Mouse (Mus musculus) regulatory T cell (primary cell): ENCODE measurements around the gene Tenm4.

Experiments used
- in situ Hi-C: fragments of 300-600 bp; cut with MboI, MseI; formaldehyde crosslinking; loops from one replicate; pipeline ENCODE4 v1.15.1; 2025; ENCODE audit warnings: high pct_unique_total_duplicates

The Tenm4 gene

GRCm38 (mm10) chr7:96470821-96471220 lies 299.8 kb downstream of the Tenm4 start:
- in situ Hi-C loops: no loop called here

GRCm38 (mm10) chr7:96474560-96475089 lies 303.6 kb downstream of the Tenm4 start:
- in situ Hi-C loops: no loop called here

DNA sequence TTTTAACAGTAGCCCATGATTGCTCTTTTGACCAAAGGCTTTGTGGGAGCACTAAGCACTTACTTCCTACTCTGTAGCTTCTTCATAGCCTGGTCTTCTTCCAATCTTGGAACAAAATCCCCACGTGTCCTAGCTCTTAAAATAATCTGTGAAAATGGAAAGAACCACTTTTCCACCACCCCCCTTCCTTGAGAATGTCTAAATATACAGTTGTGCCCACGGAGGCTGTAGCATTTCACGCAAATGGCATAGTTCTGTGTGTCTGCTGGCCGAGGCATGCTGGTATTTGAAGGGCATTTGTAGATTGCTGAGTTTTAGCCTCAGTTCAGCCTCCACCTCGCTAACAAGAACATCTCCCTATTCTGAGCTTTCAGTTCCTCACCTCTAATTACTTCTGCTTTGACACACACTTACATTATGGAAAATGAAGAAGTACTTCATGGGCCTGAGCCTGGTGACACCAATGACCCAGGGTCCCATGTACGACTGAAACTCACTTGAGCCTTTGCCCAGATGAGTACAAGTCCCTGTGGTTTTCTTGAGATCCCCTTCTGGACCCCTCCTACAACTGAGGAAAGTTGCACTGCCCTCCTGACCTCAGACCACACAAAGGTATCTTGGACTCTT lies 306.1 kb downstream of the Tenm4 start:
- in situ Hi-C loops: no loop called here

DNA sequence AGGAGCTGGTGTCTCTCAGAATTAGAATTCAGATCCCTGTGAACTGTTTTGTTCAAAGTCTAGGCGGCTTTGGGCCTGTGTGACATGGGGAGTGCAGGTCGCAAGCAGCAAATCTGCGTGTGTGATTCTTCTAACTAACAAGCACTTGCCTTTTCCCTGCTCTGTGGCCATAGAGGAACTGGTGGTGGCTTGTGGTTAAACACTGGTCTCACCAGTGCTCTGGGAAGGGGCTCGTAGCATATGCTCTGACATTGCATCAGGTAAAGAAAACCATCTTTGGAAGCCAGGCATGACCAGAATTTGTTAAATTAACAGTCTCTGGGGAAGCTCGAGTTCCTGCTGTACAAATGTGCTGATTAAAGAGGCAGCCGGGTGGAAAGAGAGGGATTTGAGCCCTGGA lies 308.1 kb downstream of the Tenm4 start:
- in situ Hi-C loops: no loop called here

DNA sequence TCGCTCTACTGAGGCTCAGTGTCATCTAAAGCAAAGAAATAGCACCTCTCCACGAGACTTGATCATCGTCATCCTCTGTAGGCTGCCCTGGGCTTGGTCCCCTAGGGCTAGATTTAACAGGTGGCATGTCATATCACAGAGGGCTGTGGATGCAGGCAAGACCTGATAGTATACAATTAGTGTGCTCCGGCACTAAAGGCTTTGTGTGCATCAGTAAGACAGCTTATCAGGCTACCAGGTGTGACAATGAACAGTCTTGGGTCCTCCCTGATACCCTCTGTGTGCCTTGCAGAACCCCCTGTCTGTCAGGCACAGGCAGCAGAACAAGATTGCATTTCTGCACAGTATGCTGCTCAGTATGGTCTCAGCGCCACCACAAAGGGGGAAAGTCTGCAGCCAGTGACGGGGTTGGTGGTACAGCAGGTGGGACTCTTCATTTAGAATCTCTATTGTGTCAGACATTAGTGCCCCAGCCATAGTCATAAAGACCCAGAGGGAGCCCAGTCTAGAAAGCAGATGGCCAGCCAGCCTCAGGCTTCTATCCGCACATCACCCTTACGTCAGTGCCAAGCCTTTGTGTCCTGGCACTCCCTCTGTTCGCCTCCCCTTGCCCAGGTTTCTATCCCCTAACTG lies 309.4 kb downstream of the Tenm4 start:
- in situ Hi-C loops: no loop called here

DNA sequence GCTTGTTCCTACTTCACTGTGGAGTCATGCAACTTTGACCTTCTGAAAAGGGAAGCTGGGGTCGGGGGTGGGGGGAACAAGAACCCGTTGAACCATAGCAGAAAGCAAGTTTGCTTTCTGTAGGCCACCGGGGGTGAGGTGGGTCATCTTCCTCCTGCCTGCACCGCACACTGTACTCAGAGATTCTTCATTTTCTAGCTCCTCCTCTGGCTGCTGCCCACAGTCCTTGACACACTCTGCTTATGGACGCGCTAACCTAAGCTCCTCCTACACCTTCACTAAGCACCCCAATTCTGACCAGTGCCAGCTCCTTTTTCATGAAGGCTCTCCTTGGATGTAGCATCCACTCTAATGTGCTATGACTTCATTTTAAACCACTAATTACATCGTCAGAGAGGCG lies 311.9 kb downstream of the Tenm4 start:
- in situ Hi-C loops: no loop called here

- in situ Hi-C loops: no loop called here
Measured at GRCm38 (mm10) chr7:96484006-96484581, 313.0 kb downstream of the Tenm4 start.

GRCm38 (mm10) chr7:96489348-96490076 lies 318.5 kb downstream of the Tenm4 start:
- in situ Hi-C loops: no loop called here

DNA sequence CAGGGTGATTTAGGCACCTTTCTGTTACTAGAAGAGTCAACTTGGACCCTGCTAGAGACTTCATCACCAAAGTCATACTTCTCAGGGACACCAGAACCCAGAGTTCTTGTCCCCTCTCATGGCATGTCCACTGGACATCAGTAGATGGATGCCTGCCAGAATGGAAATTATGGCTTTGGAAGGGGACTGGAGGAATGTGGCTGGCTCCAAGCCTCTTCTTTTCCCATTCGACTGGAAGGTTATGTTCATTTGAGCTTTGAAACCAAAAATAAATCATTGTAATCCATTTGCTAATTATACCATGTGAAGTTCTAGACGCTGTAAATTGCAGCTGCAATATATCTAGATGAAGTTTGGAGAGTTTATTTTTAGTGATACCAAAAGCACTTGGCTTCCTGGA lies 320.9 kb downstream of the Tenm4 start:
- in situ Hi-C loops: no loop called here

DNA sequence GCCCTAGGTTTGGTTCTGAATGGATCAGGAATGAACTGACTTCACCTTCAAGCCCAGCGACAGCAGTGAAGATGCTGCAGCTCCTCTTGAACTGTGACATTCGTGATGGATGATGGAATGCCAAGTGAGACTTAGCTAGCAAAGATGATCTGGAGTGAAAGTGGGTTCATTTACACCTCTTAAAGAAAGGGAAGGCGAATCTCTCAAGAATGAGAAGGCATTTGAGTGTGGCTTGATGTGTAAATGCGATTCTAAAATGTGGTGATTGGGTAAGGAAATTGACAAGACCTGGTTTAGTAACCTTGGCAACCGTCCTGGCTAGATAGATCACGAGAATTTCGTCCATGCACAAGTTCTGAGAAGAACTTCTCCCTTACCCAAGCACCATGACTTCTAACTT lies 321.6 kb downstream of the Tenm4 start:
- in situ Hi-C loops: no loop called here

DNA sequence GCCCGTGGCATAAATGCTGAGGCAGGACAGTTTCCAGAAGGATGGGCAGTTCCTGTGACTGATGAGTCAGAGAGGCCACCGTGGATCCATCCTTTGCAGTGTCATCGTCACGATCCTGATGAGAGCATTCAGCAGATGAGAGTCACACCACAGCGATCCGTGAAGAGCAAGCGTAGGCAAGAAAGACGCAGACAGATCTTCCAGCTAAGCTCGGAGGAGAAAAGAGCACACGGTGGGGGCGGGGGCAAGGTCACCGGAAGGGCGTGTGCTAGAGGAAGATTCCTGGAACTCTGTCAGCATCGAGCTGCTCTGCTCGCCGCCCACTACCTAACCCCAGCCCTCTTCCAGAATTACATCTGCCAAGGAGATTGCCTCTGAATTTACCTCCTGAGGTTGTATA lies 323.0 kb downstream of the Tenm4 start:
- in situ Hi-C loops: no loop called here

GRCm38 (mm10) chr7:96500108-96500507 lies 329.1 kb downstream of the Tenm4 start:
- in situ Hi-C loops: no loop called here

DNA sequence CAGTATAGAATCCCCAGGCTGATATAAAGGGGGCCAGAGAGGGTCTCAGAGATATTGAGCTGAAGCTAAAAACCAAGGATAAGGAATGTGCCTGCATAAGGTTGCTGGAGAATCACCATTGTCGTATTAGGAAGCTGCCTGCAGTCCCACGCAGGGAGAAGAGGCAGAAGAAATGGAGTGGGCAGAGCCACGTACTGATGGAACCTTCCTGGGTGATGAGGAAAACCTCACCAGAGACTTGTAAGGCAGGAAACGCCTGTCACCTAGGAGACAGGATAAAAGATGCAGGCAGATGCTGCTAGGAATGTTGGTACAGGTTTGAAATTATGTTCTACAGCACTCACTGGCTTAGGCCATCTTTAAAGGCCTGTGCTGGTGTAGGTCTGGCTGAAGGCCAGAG lies 329.8 kb downstream of the Tenm4 start:
- in situ Hi-C loops: no loop called here

- in situ Hi-C loops: no loop called here
Measured at GRCm38 (mm10) chr7:96502321-96502973, 331.4 kb downstream of the Tenm4 start.

DNA sequence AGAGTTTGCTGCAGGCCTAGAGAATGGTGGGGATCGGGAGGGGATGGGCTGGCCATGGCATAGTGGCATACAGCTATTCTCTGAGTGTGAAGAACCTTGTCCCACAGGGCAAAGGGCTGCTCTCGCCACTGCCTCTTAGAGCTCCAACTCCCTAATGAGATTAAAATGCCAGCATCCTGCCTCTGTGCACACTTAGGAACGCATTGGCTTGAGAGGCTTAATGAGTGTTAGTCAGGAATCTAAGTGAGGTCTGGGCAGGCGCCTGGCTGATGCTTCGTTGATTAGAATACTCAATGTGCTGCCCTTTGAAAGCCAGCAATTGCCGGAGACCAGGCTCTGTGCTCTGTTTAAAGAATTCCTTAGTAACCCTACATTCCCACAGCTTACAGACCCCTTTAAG lies 334.5 kb downstream of the Tenm4 start:
- in situ Hi-C loops: no loop called here

- in situ Hi-C loops: no loop called here
Measured at GRCm38 (mm10) chr7:96507046-96507445, 336.0 kb downstream of the Tenm4 start.

DNA sequence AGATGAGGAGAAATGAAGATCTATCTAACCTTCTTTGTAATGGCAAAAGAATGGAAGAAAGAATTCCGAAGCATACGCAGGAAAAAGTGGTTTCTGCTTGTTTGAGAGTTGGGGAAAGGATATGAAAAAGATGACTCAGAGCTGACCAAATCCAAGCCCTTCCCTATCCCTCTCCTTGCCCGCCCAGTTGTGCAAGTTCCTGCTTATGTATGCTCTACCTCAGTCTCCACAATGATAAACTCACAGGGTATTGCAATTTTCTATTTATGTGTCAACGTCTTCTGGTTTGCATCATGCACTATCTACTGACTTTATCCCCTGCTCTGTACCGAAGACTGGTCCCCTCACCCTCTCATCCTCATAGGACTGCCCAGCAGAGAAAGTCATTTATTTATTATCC lies 339.4 kb downstream of the Tenm4 start:
- in situ Hi-C loops: no loop called here

DNA sequence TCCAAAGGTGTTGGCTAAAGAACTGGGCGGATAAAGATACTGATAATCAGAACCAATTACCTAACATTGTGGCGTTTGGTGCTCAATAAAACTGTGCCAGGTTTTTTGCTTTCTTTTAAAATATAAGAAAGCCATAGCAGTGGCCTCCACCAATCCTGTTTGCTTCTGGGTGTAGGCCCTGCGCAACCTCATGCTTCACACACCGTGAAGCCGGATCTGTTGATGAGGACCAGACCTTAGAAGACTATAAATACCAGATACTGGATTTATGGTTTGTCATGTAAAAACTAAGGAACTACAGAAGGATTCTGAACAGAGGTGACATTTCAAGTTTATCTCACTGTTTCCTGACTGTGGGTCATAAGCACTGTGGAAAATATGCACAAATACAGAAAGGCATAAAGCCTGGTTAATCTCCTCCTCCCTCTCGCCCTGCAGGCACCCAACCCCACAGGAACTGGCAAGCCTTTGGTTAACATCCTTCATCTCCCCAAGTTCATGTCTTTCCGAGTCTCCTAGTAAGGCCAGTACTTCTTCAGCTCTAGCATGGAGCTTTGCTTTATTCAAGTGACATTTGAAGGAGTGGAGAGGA lies 340.1 kb downstream of the Tenm4 start:
- in situ Hi-C loops: no loop called here

DNA sequence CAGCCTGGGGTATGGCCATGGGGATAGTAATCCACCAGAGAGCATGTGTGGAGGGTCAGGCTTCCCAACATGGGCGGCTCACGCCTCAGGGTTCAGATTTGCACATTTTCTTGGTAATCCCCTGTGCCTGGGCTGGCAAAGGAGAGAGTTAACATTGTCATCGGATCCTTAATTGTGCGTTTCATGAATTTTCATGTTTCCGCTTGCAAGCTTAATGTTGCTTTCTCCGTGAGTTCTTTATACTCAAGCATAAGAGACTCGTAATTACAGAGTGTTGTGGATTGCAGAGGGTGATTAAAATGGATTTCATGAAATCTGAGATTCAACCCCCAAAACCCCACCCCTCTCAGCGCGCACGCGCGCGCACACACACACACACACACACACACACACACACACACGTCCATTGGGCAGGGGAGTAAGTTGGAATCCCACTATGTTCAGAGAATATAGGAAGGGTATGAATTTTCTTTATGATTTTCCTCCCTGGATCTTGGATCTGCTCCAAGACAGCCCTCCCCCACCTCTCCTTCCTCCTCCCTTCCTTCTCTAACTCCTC lies 341.0 kb downstream of the Tenm4 start:
- in situ Hi-C loops: no loop called here

- in situ Hi-C loops: no loop called here
Measured at GRCm38 (mm10) chr7:96519216-96519615, 348.2 kb downstream of the Tenm4 start.

DNA sequence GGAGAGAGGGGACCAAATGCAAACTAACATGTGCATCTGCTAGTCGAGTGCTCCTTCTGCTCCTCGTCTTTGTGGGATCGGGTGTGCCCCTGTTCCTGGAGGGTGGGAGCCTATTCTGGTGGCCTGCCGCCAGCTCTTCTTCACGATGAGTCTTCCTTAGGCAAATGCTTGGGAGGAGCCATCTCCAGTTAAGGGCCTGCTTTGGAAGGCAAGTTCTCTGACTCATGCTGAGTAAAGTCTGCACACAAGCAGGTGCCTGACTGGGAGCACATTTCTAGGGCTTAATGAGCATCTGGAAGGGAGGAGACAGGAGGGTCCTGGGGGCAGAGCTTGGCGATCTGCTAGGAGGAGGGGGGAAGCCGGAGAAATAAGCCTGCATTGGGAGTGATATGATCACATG lies 350.9 kb downstream of the Tenm4 start:
- in situ Hi-C loops: no loop called here
